Mouse (Mus musculus): ENCODE measurements around the gene Dnah1.

Gene Dnah1

GRCm38 (mm10) chr14:31323849-31324792, at the start of gene Dnah1:
TSS of gene Dnah1 (minus strand) at chr14:31323896.
- DNase-seq (ENCODE audit: low read depth, low spot score): peak; percentile 22

GRCm38 (mm10) chr14:31369377-31369776, 45.7 kb upstream of the Dnah1 start:
- DNase-seq (ENCODE audit: low read depth, low spot score): no peak

- DNase-seq (ENCODE audit: low read depth, low spot score): no peak
Measured at GRCm38 (mm10) chr14:31367951-31368350, 44.3 kb upstream of the Dnah1 start.

GRCm38 (mm10) chr14:31365350-31365749, 41.7 kb upstream of the Dnah1 start:
- peak; percentile 37 for DNase-seq (ENCODE audit: low read depth, low spot score)

GRCm38 (mm10) chr14:31364589-31364988, 40.9 kb upstream of the Dnah1 start:
- DNase-seq (ENCODE audit: low read depth, low spot score): no peak

GRCm38 (mm10) chr14:31362236-31362635, 38.5 kb upstream of the Dnah1 start:
- no peak for DNase-seq (ENCODE audit: low read depth, low spot score)

- DNase-seq (ENCODE audit: low read depth, low spot score): no peak
Measured at GRCm38 (mm10) chr14:31345367-31345766, 21.7 kb upstream of the Dnah1 start.

GRCm38 (mm10) chr14:31343241-31343640, 19.5 kb upstream of the Dnah1 start:
- no peak for DNase-seq (ENCODE audit: low read depth, low spot score)

- DNase-seq (ENCODE audit: low read depth, low spot score): no peak
Measured at GRCm38 (mm10) chr14:31337947-31338346, 14.3 kb upstream of the Dnah1 start.

GRCm38 (mm10) chr14:31337406-31337805, 13.7 kb upstream of the Dnah1 start:
- DNase-seq (ENCODE audit: low read depth, low spot score): no peak

GRCm38 (mm10) chr14:31336369-31337155, 12.9 kb upstream of the Dnah1 start, which contains the start of gene Capn7:
TSS of gene Capn7 (plus strand) at chr14:31336638.
- DNase-seq (ENCODE audit: low read depth, low spot score): peak; percentile 98

GRCm38 (mm10) chr14:31335765-31336164, 12.1 kb upstream of the Dnah1 start:
- DNase-seq (ENCODE audit: low read depth, low spot score): no peak

GRCm38 (mm10) chr14:31330957-31331356, 7.3 kb upstream of the Dnah1 start:
- no peak for DNase-seq (ENCODE audit: low read depth, low spot score)

- DNase-seq (ENCODE audit: low read depth, low spot score): no peak
Measured at GRCm38 (mm10) chr14:31329741-31330140, 6.0 kb upstream of the Dnah1 start.

GRCm38 (mm10) chr14:31327681-31328080, 4.0 kb upstream of the Dnah1 start:
- no peak for DNase-seq (ENCODE audit: low read depth, low spot score)

GRCm38 (mm10) chr14:31327196-31327595, 3.5 kb upstream of the Dnah1 start:
- DNase-seq (ENCODE audit: low read depth, low spot score): no peak

GRCm38 (mm10) chr14:31326770-31327169, 3.1 kb upstream of the Dnah1 start:
- no peak for DNase-seq (ENCODE audit: low read depth, low spot score)

- DNase-seq (ENCODE audit: low read depth, low spot score): no peak
Measured at GRCm38 (mm10) chr14:31325551-31325950, 1.9 kb upstream of the Dnah1 start.

- no peak for DNase-seq (ENCODE audit: low read depth, low spot score)
Measured at GRCm38 (mm10) chr14:31324851-31325250, 1.2 kb upstream of the Dnah1 start.

GRCm38 (mm10) chr14:31323189-31323588, 507 bp downstream of the Dnah1 start:
- no peak for DNase-seq (ENCODE audit: low read depth, low spot score)

- no peak for DNase-seq (ENCODE audit: low read depth, low spot score)
Measured at GRCm38 (mm10) chr14:31322191-31322590, 1.5 kb downstream of the Dnah1 start.

GRCm38 (mm10) chr14:31321181-31321580, 2.5 kb downstream of the Dnah1 start:
- DNase-seq (ENCODE audit: low read depth, low spot score): no peak
